Mouse (Mus musculus) induced T-regulatory cell, adult 2 months (primary cell): ENCODE data around the gene Dop1a.

Experiments
- DNase-seq: peaks from one replicate; pipeline ENCODE4 v3.0.0-alpha.2; 2012; ENCODE audit warnings: low read depth

Gene Dop1a

GRCm38 (mm10) chr9:86507437-86507836, 40.5 kb downstream of the Dop1a start:
- DNase-seq = no peak

GRCm38 (mm10) chr9:86513733-86514132, 46.8 kb downstream of the Dop1a start:
- DNase-seq = no peak

GRCm38 (mm10) chr9:86514390-86514789, 47.4 kb downstream of the Dop1a start:
- no peak for DNase-seq

GRCm38 (mm10) chr9:86514798-86515197, 47.8 kb downstream of the Dop1a start:
- DNase-seq = no peak

GRCm38 (mm10) chr9:86522335-86522734, 55.4 kb downstream of the Dop1a start:
- DNase-seq = no peak

GRCm38 (mm10) chr9:86525600-86525999, 58.6 kb downstream of the Dop1a start:
- DNase-seq = no peak

GRCm38 (mm10) chr9:86534071-86534470, 67.1 kb downstream of the Dop1a start:
- DNase-seq = no peak

- DNase-seq = no peak
These were observed 76.5 kb downstream of the Dop1a start for GRCm38 (mm10) chr9:86543451-86543850.

GRCm38 (mm10) chr9:86544559-86544958, 77.6 kb downstream of the Dop1a start:
- DNase-seq = no peak

GRCm38 (mm10) chr9:86549637-86550162, 82.7 kb downstream of the Dop1a start:
- no peak for DNase-seq

GRCm38 (mm10) chr9:86550717-86551116, 83.8 kb downstream of the Dop1a start:
- no peak for DNase-seq

- DNase-seq = no peak
These were observed 86.9 kb downstream of the Dop1a start for GRCm38 (mm10) chr9:86553886-86554285.

GRCm38 (mm10) chr9:86554641-86555040, 87.7 kb downstream of the Dop1a start:
- DNase-seq = no peak

GRCm38 (mm10) chr9:86560543-86560942, 93.6 kb downstream of the Dop1a start:
- no peak for DNase-seq

GRCm38 (mm10) chr9:86569314-86569910, 102.5 kb downstream of the Dop1a start:
- DNase-seq = no peak

GRCm38 (mm10) chr9:86570261-86570890, 103.4 kb downstream of the Dop1a start:
- no peak for DNase-seq

- DNase-seq = no peak
These were observed 104.0 kb downstream of the Dop1a start for GRCm38 (mm10) chr9:86570946-86571345.

- peak; percentile 97 for DNase-seq
These were observed 104.7 kb downstream of the Dop1a start, which contains the start of the genes Pgm3 and Rwdd2a for GRCm38 (mm10) chr9:86571540-86572135. Pgm3 (minus strand) TSS chr9:86571842. Rwdd2a (plus strand) TSS chr9:86571991.

- no peak for DNase-seq
These were observed 105.2 kb downstream of the Dop1a start for GRCm38 (mm10) chr9:86572196-86572595.

- peak; percentile 93 for DNase-seq
These were observed 105.8 kb downstream of the Dop1a start for GRCm38 (mm10) chr9:86572636-86573291.

GRCm38 (mm10) chr9:86573616-86574303, 106.8 kb downstream of the Dop1a start:
- DNase-seq = peak; percentile 15

GRCm38 (mm10) chr9:86575178-86575577, 108.2 kb downstream of the Dop1a start:
- DNase-seq = no peak
